Mouse (Mus musculus): ENCODE results near the gene Nim1k.

- no peak for TF ChIP-seq CTCF (IDR thresholded peaks at IDR 0.05; ENCODE audit: low read depth, low read length)
- no peak for TF ChIP-seq POLR2AphosphoS5 (IDR thresholded peaks at IDR 0.05; ENCODE audit: insufficient replicate concordance, low read depth, low read length)
- no peak for TF ChIP-seq GATA1 (IDR thresholded peaks at IDR 0.05; ENCODE audit: borderline replicate concordance, low read length)
- TF ChIP-seq TAL1 (conservative IDR thresholded peaks at IDR 0.05; ENCODE audit: low read depth, low read length), result no peak
- TF ChIP-seq GATA2 (IDR thresholded peaks at IDR 0.05; ENCODE audit: borderline replicate concordance, low read depth, low read length), result no peak
Measured at GRCm38 (mm10) chr13:119698436-119698835, 57.2 kb downstream of the Nim1k start.
